Mouse (Mus musculus) lung, embryonic 16.5 days (tissue): ENCODE measurements at regions not wholly inside any gene's neighbourhood (a gene's known extent, or its start where the extent isn't known, plus 50 kb on each side); places are given as distances from the start of the nearest gene placed in this dataset.

Experiments
- ATAC-seq: fragments of 200-750 bp; cut with Nextera tagmentation; 2 replicates; pipeline ENCODE4 v1.8.0; 2017; ENCODE audit warnings: low read depth, mild to moderate bottlenecking, moderate library complexity
- H3K27ac ChIP-seq: fragments of 300-500 bp; sonication (generic); 2 replicates; pipeline ENCODE4 v1.5.1; 2014; ENCODE audit warnings: mild to moderate bottlenecking, control low read depth, low read length
- H3K27me3 ChIP-seq: fragments of 300-500 bp; sonication (generic); 2 replicates; pipeline ENCODE4 v1.6.1; 2014; ENCODE audit warnings: low read depth, low read length, mixed read lengths; ENCODE audit not compliant: control insufficient read depth, insufficient read depth
- H3K36me3 ChIP-seq: fragments of 300-500 bp; sonication (generic); 2 replicates; pipeline ENCODE4 v1.6.1; 2014; ENCODE audit warnings: low read length; ENCODE audit not compliant: control insufficient read depth, insufficient read depth
- H3K4me1 ChIP-seq: fragments of 300-500 bp; sonication (generic); replicated peaks from 2 replicates; pipeline ENCODE4 v1.6.1; 2014; ENCODE audit warnings: low read length, mixed read lengths; ENCODE audit not compliant: control insufficient read depth, insufficient read depth
- H3K4me2 ChIP-seq: fragments of 300-500 bp; sonication (generic); 2 replicates; pipeline ENCODE4 v1.6.1; 2014; ENCODE audit warnings: low read depth, low read length, control low read depth
- H3K4me3 ChIP-seq: fragments of 300-500 bp; sonication (generic); 2 replicates; pipeline ENCODE4 v1.5.1; 2014; ENCODE audit warnings: mild to moderate bottlenecking, low read length, control low read depth
- H3K9ac ChIP-seq: fragments of 300-500 bp; sonication (generic); 2 replicates; pipeline ENCODE4 v1.6.1; 2014; ENCODE audit warnings: low read length, control low read depth
- H3K9me3 ChIP-seq: fragments of 300-500 bp; sonication (generic); 2 replicates; pipeline ENCODE4 v1.6.1; 2016; ENCODE audit warnings: low read length; ENCODE audit not compliant: control insufficient read depth
- WGBS: fragments of 180-500 bp; shearing (Covaris S2); extraction: QIAGEN DNeasy Blood & Tissue Kit; methylation state at CpG from one replicate; pipeline ENCODE4 v1.1.7; 2014; 5-methylcytosine and 5-hydroxymethylcytosine counted together

DNA sequence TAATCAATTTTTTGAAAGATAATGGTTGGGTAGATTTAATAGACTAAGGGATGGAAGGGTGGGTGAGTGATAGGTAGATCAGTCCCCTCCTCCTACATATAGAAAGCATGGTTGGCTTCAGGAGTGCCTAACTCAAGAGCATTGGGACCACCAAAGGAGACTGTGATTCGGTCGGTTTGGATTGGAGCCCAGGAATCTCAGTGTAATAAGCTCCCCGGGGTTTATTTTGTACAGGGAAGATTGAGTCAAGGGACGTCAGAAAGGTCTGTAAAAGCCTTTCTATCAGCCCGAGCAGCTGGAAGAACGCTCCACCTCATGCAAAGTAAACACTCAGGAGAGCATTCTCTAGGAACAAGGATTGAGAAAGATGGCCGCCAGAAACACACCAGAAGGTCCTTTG lies 76.5 kb upstream of the Cops8 start:
- Histone ChIP-seq H3K4me3 (no peak overlapping the region), H3K27me3 (peaks cover 2% of the 10 kb centered on the region; the same call in 1 of the 2 replicates), H3K4me2 (no peak overlapping the region), H3K9ac (no peak overlapping the region), H3K4me1 (peaks cover 7% of the 10 kb centered on the region; the same call in 1 of the 2 replicates), H3K36me3 (no peaks in the 10 kb centered on the region), H3K9me3 (no peaks in the 10 kb centered on the region), H3K27ac (no peak overlapping the region)
- no peak for ATAC-seq
- WGBS: 28% methylated on average over 7 of the region's 7 CpGs

- ATAC-seq: no peak
- H3K36me3 ChIP-seq: no peaks in the 10 kb centered on the region
- H3K9ac ChIP-seq: no peak overlapping the region
- H3K27me3 ChIP-seq: peaks cover 2% of the 10 kb centered on the region; the same call in 1 of the 2 replicates
- H3K4me1 ChIP-seq: peaks cover 7% of the 10 kb centered on the region; the same call in 1 of the 2 replicates
- 57% methylated on average over 11 of the region's 11 CpGs for WGBS
- H3K4me3 ChIP-seq: no peak overlapping the region
- no peaks in the 10 kb centered on the region for H3K9me3 ChIP-seq
- no peak overlapping the region for H3K4me2 ChIP-seq
- no peak overlapping the region for H3K27ac ChIP-seq
Measured at GRCm38 (mm10) chr1:90527947-90528717, 74.6 kb upstream of the Cops8 start.

- H3K27ac ChIP-seq: no peak overlapping the region
- 91% methylated on average over 6 of the region's 6 CpGs for WGBS
- no peak for ATAC-seq
- H3K9me3 ChIP-seq: peaks cover 4% of the 10 kb centered on the region; the same call in 1 of the 2 replicates
- H3K4me1 ChIP-seq: no peaks in the 10 kb centered on the region
- H3K4me3 ChIP-seq: no peak overlapping the region
- H3K36me3 ChIP-seq: no peaks in the 10 kb centered on the region
- no peaks in the 10 kb centered on the region for H3K27me3 ChIP-seq
- no peak overlapping the region for H3K9ac ChIP-seq
- H3K4me2 ChIP-seq: no peak overlapping the region
Measured at GRCm38 (mm10) chr1:90533481-90533880, 69.3 kb upstream of the Cops8 start.

DNA sequence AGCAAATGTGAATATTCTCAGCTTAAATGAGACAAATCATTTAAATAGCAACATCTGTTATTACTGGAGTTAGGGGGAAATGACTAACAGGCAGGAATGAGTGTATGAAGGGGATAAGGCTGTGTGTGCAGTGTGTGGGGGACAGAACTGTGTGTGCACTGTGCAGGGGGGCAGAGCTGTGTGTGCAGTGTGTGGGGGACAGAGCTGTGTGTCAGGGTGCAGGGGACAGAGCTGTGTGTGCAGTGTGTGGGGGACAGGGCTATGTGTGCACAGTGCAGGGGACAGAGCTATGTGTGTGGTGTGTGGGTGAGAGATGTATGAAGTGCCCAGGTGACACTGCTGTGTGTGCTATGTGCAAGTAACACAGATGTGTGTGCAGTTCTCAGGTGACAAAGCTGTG lies 66.7 kb upstream of the Cops8 start:
- Histone ChIP-seq H3K9ac (no peak overlapping the region), H3K9me3 (peaks cover 4% of the 10 kb centered on the region; the same call in 1 of the 2 replicates), H3K27me3 (no peaks in the 10 kb centered on the region), H3K4me2 (no peak overlapping the region), H3K4me3 (no peak overlapping the region), H3K36me3 (no peaks in the 10 kb centered on the region), H3K4me1 (no peaks in the 10 kb centered on the region), H3K27ac (no peak overlapping the region)
- ATAC-seq: no peak

DNA sequence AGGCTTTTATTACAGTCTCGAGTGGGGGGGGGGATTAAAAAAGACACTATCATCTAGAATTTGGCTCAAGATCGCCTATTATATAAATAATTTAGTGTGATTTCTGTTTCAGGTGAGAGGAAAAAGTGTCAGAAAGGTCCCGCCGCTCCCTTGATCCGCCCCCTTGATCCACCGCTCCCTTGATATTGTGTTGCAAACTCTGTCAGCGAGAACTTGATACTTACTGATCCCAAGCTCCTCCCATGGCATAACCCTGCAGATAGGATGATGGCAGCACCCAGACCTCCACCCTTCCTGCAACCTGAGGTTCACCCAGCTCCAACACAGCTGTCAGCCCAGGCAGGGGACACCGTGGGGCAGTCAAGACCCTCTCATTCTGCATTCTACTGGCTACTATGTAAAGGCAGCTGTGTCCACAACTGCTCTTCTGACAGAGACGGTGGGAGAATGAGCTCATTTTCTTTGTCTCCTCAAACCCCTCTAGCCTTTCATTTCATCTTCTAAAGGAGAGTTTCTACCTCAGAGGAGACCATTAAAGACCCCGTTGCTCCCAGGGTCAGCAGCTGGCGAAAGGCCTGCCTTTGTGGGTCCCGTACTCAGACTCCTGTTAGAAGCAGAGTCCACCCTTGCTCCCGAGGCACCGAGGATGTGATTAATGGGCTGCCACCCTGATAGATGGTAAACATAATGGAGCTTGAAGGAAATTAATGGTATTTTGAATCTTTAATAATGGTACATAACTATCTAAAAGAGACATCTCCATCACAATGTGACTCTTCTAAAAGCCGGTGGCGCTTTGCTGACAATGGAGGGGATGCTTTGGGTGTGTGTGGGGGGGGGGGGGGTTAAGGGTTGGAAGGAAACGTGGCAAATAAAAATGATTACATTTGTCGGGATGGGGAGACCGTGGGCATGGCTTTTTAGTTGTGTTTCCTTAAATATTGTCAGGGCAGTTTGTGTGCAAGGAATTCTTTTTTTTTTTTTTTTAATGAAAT lies 58.7 kb upstream of the Cops8 start:
- Histone ChIP-seq H3K4me3 (no peak overlapping the region), H3K4me1 (no peaks in the 10 kb centered on the region), H3K36me3 (no peaks in the 10 kb centered on the region), H3K9ac (no peak overlapping the region), H3K4me2 (no peak overlapping the region), H3K27me3 (peaks cover 12% of the 10 kb centered on the region), H3K27ac (no peak overlapping the region), H3K9me3 (peaks cover 4% of the 10 kb centered on the region; the same call in 1 of the 2 replicates)
- ATAC-seq: no peak
- WGBS: 30% methylated on average over 19 of the region's 19 CpGs

GRCm38 (mm10) chr1:90544821-90545536 lies 57.8 kb upstream of the Cops8 start:
- Histone ChIP-seq H3K4me2 (no peak overlapping the region), H3K4me3 (no peak overlapping the region), H3K9ac (no peak overlapping the region), H3K4me1 (no peaks in the 10 kb centered on the region), H3K27ac (no peak overlapping the region), H3K36me3 (no peaks in the 10 kb centered on the region), H3K9me3 (peaks cover 4% of the 10 kb centered on the region; the same call in 1 of the 2 replicates), H3K27me3 (peaks cover 12% of the 10 kb centered on the region)
- no peak for ATAC-seq
- WGBS: 46% methylated on average over 9 of the region's 9 CpGs

DNA sequence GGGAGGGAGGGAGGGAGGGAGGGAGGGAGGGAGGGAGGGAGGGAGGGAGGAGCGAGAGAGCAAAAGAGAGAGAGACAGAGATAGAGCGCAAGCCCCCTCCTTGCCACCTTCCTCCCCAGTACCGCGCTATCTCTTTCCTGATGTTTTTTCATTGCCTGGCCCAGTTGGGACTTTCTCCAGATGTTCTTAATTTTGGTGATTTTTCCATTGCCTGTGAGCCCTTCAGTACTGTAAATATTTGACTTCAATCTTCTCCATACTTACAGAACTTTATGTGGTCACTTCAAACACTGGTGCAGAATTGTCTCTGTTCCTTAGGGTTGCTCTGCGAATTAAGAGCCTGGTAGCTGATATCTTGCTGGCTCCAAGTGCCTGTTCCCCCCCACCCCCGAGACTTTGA lies 50.1 kb upstream of the Cops8 start:
- H3K27ac ChIP-seq: no peak overlapping the region
- H3K4me1 ChIP-seq: no peaks in the 10 kb centered on the region
- H3K36me3 ChIP-seq: no peaks in the 10 kb centered on the region
- H3K9me3 ChIP-seq: no peaks in the 10 kb centered on the region
- H3K27me3 ChIP-seq: peaks cover 4% of the 10 kb centered on the region; the same call in 1 of the 2 replicates
- no peak for ATAC-seq
- no peak overlapping the region for H3K9ac ChIP-seq
- H3K4me2 ChIP-seq: no peak overlapping the region
- H3K4me3 ChIP-seq: no peak overlapping the region
- 47% methylated on average over 6 of the region's 6 CpGs for WGBS
